In genomic region chr4:137790981-137791380, GRCm38 (mm10) we compare ENCODE assay signal across 23 mouse cellular contexts. TPM values are rescaled to one million over a fixed set of nuclear protein-coding genes. Genes with fewer than 3 reads are reported as not detected.
DNase-seq lines count a peak whose midpoint lies in the region; ATAC-seq lines count a peak whose summit lies in the region.
"Had no signal": no experiment of that assay in that cellular context is flagged by ENCODE, and none has a peak within 500 bp of the region (broad histone marks: within the 10 kb centered on the region; RNA-seq: fewer than 3 reads in every experiment).

No protein-coding gene starts in this region.

- peak; percentile 3; the same call in 1 of the 2 replicates for ATAC-seq in kidney, embryonic 16.5 days (ENCODE audit: low FRiP score, low TSS enrichment)
- no peak for ATAC-seq in midbrain, embryonic 13.5 days
- ATAC-seq in midbrain, embryonic 14.5 days (ENCODE audit: low FRiP score, low TSS enrichment) = no peak
- no peak for ATAC-seq in embryonic facial prominence, embryonic 14.5 days (ENCODE audit: low read depth)
- ATAC-seq in neural tube, embryonic 15.5 days (ENCODE audit: low FRiP score) = no peak
- ATAC-seq: intestine, postnatal 0 days had no signal

- no peaks in the 10 kb centered on the region for H3K9me3 ChIP-seq in kidney, embryonic 16.5 days (ENCODE audit: low read length)
- H3K9me3 ChIP-seq in midbrain, embryonic 13.5 days = no peaks in the 10 kb centered on the region
- no peaks in the 10 kb centered on the region for H3K9me3 ChIP-seq in midbrain, embryonic 14.5 days (ENCODE audit: control insufficient read depth, low read length)
- H3K9me3 ChIP-seq in embryonic facial prominence, embryonic 14.5 days (ENCODE audit: control insufficient read depth, low read length) = no peaks in the 10 kb centered on the region
- H3K9me3 ChIP-seq in neural tube, embryonic 15.5 days (replicated peaks) = no peaks in the 10 kb centered on the region
- H3K9me3 ChIP-seq: forebrain, embryonic 13.5 days; hindbrain, embryonic 13.5 days; neural tube, embryonic 13.5 days had no signal

- 75% methylated on average over 5 of the region's 5 CpGs for WGBS in kidney, embryonic 16.5 days
- WGBS in midbrain, embryonic 13.5 days = 87% methylated on average over 5 of the region's 5 CpGs
- 89% methylated on average over 5 of the region's 5 CpGs for WGBS in midbrain, embryonic 14.5 days
- WGBS in embryonic facial prominence, embryonic 14.5 days = 85% methylated on average over 5 of the region's 5 CpGs
- WGBS in neural tube, embryonic 15.5 days = 82% methylated on average over 5 of the region's 5 CpGs

- H3K4me2 ChIP-seq in kidney, embryonic 16.5 days (replicated peaks; ENCODE audit: low read depth, low read length) = no peak overlapping the region
- H3K4me2 ChIP-seq in midbrain, embryonic 13.5 days (replicated peaks) = no peak overlapping the region
- H3K4me2 ChIP-seq in midbrain, embryonic 14.5 days (ENCODE audit: low read length) = no peak overlapping the region
- H3K4me2 ChIP-seq in embryonic facial prominence, embryonic 14.5 days (ENCODE audit: low read depth, low read length) = no peak overlapping the region
- H3K4me2 ChIP-seq in neural tube, embryonic 15.5 days = no peak overlapping the region
- H3K4me2 ChIP-seq: forebrain, embryonic 13.5 days; heart, embryonic 11.5 days; hindbrain, embryonic 13.5 days; neural tube, embryonic 13.5 days had no signal

- no peak overlapping the region for H3K27ac ChIP-seq in kidney, embryonic 16.5 days (ENCODE audit: low read length)
- peak overlapping the region; percentile 39; the same call in 1 of the 2 replicates for H3K27ac ChIP-seq in midbrain, embryonic 13.5 days
- H3K27ac ChIP-seq in midbrain, embryonic 14.5 days (replicated peaks; ENCODE audit: low read depth, low read length) = no peak overlapping the region
- H3K27ac ChIP-seq in embryonic facial prominence, embryonic 14.5 days (replicated peaks; ENCODE audit: low read depth, low read length) = peak overlapping the region; percentile 44
- no peak overlapping the region for H3K27ac ChIP-seq in neural tube, embryonic 15.5 days (replicated peaks)
- H3K27ac ChIP-seq: forebrain, embryonic 13.5 days; hindbrain, embryonic 13.5 days; neural tube, embryonic 13.5 days had no signal

- H3K4me3 ChIP-seq in kidney, embryonic 16.5 days (ENCODE audit: low read length) = no peak overlapping the region
- H3K4me3 ChIP-seq in midbrain, embryonic 13.5 days (replicated peaks) = no peak overlapping the region
- H3K4me3 ChIP-seq in midbrain, embryonic 14.5 days (replicated peaks; ENCODE audit: low read depth, low read length) = no peak overlapping the region
- H3K4me3 ChIP-seq in embryonic facial prominence, embryonic 14.5 days (ENCODE audit: low read depth, low read length) = no peak overlapping the region
- H3K4me3 ChIP-seq in neural tube, embryonic 15.5 days (replicated peaks) = no peak overlapping the region
- H3K4me3 ChIP-seq: forebrain, embryonic 13.5 days; hindbrain, embryonic 13.5 days; megakaryocyte, embryonic 14.5 days; neural tube, embryonic 13.5 days had no signal

- peaks cover 12% of the 10 kb centered on the region for H3K4me1 ChIP-seq in kidney, embryonic 16.5 days (ENCODE audit: insufficient read depth, low read length)
- peaks cover 32% of the 10 kb centered on the region for H3K4me1 ChIP-seq in midbrain, embryonic 13.5 days (replicated peaks)
- peaks cover 14% of the 10 kb centered on the region; the same call in 1 of the 2 replicates for H3K4me1 ChIP-seq in midbrain, embryonic 14.5 days (ENCODE audit: control insufficient read depth, insufficient read depth, low read length)
- H3K4me1 ChIP-seq in embryonic facial prominence, embryonic 14.5 days (ENCODE audit: control insufficient read depth, insufficient read depth, low read length) = peaks cover 16% of the 10 kb centered on the region
- H3K4me1 ChIP-seq in neural tube, embryonic 15.5 days = peaks cover 18% of the 10 kb centered on the region

- DNase-seq in kidney, postnatal 25 days = no peak
- no peak for DNase-seq in midbrain, embryonic 14.5 days
- no peak for DNase-seq in embryonic facial prominence, embryonic 14.5 days (ENCODE audit: low spot score)
- DNase-seq in lung, postnatal 14 days = no peak
- DNase-seq: adrenal gland, adult 8-10 months; cerebellum, adult 8-10 months; cerebellum, postnatal 25 days; gastrocnemius, postnatal 36 days; heart, adult 18-20 months; heart, postnatal 36 days; layer of hippocampus, postnatal 36 days; lung, postnatal 4 days; thymus, adult 2 months had no signal

- no peak overlapping the region for H3K9ac ChIP-seq in kidney, embryonic 16.5 days (replicated peaks; ENCODE audit: low read length)
- 0 out of 2 replicates have a peak overlapping the region, but pooled peaks have one; percentile 10 for H3K9ac ChIP-seq in midbrain, embryonic 13.5 days (replicated peaks)
- no peak overlapping the region for H3K9ac ChIP-seq in midbrain, embryonic 14.5 days (replicated peaks; ENCODE audit: low read length)
- no peak overlapping the region for H3K9ac ChIP-seq in embryonic facial prominence, embryonic 14.5 days (ENCODE audit: low read depth, low read length)
- no peak overlapping the region for H3K9ac ChIP-seq in neural tube, embryonic 15.5 days (replicated peaks)
- H3K9ac ChIP-seq: forebrain, embryonic 13.5 days; hindbrain, embryonic 13.5 days; neural tube, embryonic 13.5 days had no signal

- no peaks in the 10 kb centered on the region for H3K36me3 ChIP-seq in kidney, embryonic 16.5 days (ENCODE audit: insufficient read depth, low read length)
- no peaks in the 10 kb centered on the region for H3K36me3 ChIP-seq in midbrain, embryonic 13.5 days
- H3K36me3 ChIP-seq in midbrain, embryonic 14.5 days (ENCODE audit: control insufficient read depth, insufficient read depth, low read length) = no peaks in the 10 kb centered on the region
- no peaks in the 10 kb centered on the region for H3K36me3 ChIP-seq in embryonic facial prominence, embryonic 14.5 days (ENCODE audit: control insufficient read depth, insufficient read depth, low read length)
- no peaks in the 10 kb centered on the region for H3K36me3 ChIP-seq in neural tube, embryonic 15.5 days
- H3K36me3 ChIP-seq: G1E; hindbrain, embryonic 13.5 days; neural tube, embryonic 13.5 days had no signal

- peaks cover 13% of the 10 kb centered on the region for H3K27me3 ChIP-seq in kidney, embryonic 16.5 days (ENCODE audit: insufficient read depth, low read length)
- peaks cover 16% of the 10 kb centered on the region; the same call in 1 of the 2 replicates for H3K27me3 ChIP-seq in midbrain, embryonic 13.5 days
- H3K27me3 ChIP-seq in midbrain, embryonic 14.5 days (ENCODE audit: control insufficient read depth, insufficient read depth, low read length) = no peaks in the 10 kb centered on the region
- H3K27me3 ChIP-seq in embryonic facial prominence, embryonic 14.5 days (replicated peaks; ENCODE audit: control insufficient read depth, insufficient read depth, low read length) = peaks cover 6% of the 10 kb centered on the region
- H3K27me3 ChIP-seq in neural tube, embryonic 15.5 days (replicated peaks) = peaks cover 20% of the 10 kb centered on the region

RNA-seq across cellular contexts. Expression of gene Alpl, which starts 5.2 kb away (rescaled TPM):
- polyA plus RNA-seq in kidney, embryonic 16.5 days (2015; fragmentation: Nextera tagmentation; extraction: Ambion mirVana) = 19.2 and 19.3 TPM in 2 replicates
- 8.0 and 9.3 TPM in 2 replicates for polyA plus RNA-seq in midbrain, embryonic 13.5 days (2015; fragmentation: Nextera tagmentation; extraction: Ambion mirVana)
- polyA plus RNA-seq in midbrain, embryonic 14.5 days (2014; fragmentation: Nextera tagmentation; extraction: Ambion mirVana) = 6.0 and 6.1 TPM in 2 replicates
- 112 and 149 TPM in 2 replicates for polyA plus RNA-seq in embryonic facial prominence, embryonic 14.5 days (2014; fragmentation: Nextera tagmentation; extraction: Ambion mirVana)
- polyA plus RNA-seq in neural tube, embryonic 15.5 days (2015; fragmentation: Nextera tagmentation; extraction: Ambion mirVana) = 12.0 and 14.6 TPM in 2 replicates
- polyA plus RNA-seq: G1E had no signal

Comparison
In these comparisons a context has a peak if more than half of its experiments do, and no peak if none do; other contexts are left out.
1. H3K27ac ChIP-seq: peak in midbrain, embryonic 13.5 days (single experiment) and embryonic facial prominence, embryonic 14.5 days (single experiment); none in kidney, embryonic 16.5 days (single experiment), midbrain, embryonic 14.5 days (single experiment) and neural tube, embryonic 15.5 days (single experiment).